Mouse (Mus musculus) layer of hippocampus, postnatal 36 days (tissue): ENCODE data around the gene Stra8. TPM values are rescaled to one million over a fixed set of nuclear protein-coding genes. Genes with fewer than 3 reads are reported as not detected.

Experiments used
- DNase-seq, 2 experiments: peaks; one replicate each; pipeline ENCODE4 v3.0.0; 2022
- total RNA-seq, 2 experiments: library from RNA; stranded (reverse); gene quantifications; 2 replicates each; pipeline ENCODE4 v1.2.3; 2021

Stra8 gene
- not detected for total RNA-seq

DNA sequence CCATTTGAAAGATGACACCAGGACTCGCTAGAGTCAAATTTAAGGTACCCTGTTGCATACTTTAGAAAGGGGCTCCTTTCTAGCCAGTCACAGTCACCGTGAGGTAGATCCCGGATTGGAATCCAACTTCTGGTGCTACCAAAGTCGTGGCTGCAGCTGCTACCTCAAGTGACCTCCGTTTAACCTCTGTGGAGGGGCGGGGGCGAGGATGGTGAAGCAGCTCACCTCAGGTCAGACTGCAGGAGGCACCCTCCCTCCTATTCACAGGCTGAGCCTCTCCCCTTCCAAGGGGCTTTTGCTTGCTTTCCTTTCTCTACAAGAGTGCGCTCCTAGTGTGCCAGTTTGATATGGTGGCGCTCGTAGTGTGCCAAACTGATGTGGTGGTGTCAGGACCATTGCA lies at the start of gene Stra8:
Gene Stra8, plus strand, starts transcription at position 208 of the 400 bp plus-strand sequence.
- no peak for DNase-seq

DNA sequence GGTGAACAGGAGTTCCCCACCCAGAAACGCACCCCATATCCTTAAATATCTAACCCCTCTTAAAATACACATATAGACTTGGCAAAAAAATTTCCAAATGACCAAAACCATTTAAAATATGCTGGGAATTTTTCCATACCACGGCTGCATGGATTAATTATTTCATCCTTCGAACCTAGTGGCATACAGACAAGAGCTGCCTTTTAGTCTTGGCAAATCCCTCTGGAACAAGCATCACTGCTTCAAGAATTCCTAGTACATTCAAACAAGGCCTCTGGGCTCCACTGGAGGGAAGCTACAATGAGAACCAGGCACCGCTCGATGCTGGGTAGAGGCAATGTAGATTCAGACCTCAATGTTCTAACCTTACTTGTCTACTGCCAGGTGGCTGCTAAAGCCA lies 49.2 kb upstream of the Stra8 start:
- no peak for DNase-seq

DNA sequence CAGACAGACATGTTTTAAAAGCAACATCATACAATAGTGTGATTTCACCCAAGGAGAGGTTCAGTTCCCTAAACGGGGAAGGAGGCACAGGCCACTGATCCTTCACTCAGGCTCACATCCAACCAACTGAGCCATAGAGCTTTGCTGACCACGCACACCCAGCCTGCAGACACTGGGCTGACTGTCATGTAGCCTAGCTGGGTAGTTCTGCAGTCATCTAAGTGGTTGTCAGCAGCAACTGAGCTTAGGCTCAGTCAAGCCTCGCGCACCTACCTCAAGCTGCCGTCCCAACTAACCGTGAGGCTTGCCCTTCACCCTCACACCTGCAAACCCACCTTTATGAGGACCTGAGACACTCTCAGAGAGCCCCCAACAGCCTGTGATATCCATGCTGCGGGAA lies 48.0 kb upstream of the Stra8 start:
- no peak for DNase-seq

DNA sequence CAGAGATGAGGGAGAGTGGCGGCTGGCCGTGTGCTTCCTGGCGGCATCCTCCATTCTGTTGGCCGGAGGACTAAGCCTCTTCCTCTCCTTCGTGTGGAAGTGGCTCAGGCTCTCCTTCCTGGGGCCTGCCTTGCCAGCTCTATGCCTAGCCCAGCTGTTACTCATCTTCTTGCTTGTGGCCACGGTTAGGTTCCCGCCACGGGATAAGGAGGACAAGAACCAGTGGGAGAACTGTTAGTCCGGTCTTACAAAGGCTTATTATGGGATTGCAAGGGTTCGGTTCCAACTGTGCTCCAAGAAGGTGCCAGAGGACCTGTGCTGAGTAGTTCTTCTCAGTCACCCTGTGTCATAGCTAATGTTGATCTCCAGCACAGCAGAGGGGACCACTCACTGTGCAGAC lies 47.1 kb upstream of the Stra8 start:
- DNase-seq: no peak

DNA sequence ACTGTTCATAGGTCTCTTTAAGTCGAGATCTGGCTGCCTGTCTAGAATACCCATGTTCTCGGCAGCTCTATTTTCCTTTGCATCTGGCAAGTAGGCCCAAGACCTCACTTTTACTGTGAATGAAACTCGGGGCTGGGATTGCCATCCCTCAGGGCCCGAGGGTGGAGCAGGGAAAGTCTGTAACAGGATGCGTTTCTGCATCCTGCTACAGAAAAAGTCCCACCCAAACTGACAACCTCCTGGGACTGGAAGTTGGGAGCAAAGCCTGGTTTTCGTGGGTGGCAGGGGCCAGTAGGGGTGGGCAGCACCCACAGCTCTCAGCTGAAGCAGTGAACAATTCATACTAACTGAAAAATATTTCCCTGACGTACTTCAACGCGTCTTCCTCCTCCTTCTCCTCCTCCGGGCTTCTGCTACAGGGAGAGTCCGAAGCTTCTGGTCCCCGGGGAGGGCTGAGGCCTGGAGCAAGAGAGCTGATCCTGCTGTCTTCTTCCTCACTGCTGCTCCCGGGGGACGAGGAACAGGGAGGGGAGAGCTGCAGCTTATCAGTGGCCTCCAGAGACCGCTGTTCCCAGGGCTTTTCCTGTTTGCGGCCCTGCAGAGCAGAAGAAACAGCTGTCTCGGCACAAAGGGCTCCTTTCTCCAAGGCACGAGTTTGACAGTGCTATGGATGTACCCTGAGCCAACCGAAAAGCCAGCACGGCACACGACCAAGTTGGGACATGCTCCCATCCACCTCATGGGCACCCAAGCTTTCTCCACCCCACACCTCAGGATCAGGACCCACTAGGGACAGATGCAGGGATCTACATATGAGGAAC lies 45.7 kb upstream of the Stra8 start:
- no peak for DNase-seq

DNA sequence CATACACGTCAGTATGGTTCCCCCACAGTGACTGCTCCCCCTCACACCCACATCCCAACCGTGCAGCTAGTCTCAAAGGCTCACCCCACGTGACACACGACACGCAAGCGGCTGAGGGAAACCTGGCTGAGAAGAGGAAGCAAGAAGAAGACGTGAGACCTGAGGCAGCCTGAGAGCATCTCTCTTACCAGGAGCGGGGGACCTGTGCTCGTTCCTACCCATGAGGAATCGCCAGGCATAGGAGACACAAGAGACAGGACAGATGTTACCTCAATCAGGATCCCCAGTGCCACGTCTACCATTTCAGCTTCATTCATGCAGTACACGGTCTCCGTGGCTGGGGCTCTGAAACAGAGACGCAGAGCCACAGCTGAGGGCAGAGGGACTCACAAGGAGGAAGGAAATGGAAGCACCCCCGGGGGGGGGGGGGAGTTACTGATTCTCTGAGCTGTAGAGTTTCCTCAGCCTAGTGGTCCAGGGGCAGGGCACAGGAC lies 44.6 kb upstream of the Stra8 start:
- DNase-seq: peak; percentile 41 to 48

DNA sequence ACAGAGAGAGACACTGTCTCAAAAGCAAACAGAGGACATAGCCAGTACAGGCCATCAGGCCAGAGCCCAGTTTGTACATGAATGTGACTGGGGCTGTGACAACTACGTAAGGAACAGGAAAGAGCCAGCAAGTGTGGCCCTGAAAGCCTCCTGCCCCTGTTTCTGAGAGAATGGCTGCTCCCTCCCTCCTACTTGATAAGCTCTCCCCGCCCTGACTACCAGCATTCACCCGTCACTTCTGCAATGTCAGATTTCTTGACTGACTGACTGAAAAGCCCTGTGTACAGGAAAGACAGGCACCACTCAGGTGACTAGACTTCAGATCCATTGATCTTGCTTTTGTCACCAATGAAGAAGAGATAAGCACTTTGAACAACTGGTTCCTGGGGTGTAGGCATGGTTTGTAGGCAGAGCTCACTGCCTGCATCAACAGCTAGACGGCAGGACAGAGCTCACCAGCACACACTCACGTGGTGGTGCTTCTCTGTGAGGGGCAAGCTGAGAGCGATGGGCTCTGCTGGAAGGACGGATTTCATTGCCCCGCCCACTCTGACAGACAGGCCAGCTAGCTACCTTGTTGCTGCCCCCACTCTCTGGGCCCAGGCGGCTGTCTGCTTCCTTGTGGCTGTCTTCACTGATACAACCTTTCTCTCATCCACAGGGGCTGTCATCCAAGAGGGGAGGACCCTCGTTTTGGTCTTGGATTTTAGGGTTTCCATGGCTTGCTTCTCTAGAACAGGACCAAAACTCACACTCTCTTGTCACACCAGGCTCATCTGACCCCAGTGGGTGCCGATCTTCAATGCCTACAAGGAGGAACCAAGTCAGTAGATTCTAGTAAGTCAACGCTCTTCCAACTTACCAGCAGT lies 43.8 kb upstream of the Stra8 start:
- no peak for DNase-seq

DNA sequence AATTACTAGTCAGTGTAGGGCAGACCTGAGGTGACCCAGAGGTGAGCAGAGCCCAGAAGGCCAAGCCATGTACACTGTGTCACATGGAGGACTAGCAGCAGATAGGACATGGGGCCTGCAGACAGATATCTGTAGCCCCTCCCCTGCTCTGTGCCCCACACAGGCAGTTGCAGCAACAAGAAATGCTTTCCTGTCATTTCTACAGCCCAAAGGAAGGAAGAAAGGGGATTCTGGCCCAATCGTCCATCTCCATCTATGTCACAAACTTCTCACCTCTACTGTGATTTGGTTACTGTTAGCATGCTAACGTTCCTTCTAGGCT lies 43.2 kb upstream of the Stra8 start:
- DNase-seq: no peak

DNA sequence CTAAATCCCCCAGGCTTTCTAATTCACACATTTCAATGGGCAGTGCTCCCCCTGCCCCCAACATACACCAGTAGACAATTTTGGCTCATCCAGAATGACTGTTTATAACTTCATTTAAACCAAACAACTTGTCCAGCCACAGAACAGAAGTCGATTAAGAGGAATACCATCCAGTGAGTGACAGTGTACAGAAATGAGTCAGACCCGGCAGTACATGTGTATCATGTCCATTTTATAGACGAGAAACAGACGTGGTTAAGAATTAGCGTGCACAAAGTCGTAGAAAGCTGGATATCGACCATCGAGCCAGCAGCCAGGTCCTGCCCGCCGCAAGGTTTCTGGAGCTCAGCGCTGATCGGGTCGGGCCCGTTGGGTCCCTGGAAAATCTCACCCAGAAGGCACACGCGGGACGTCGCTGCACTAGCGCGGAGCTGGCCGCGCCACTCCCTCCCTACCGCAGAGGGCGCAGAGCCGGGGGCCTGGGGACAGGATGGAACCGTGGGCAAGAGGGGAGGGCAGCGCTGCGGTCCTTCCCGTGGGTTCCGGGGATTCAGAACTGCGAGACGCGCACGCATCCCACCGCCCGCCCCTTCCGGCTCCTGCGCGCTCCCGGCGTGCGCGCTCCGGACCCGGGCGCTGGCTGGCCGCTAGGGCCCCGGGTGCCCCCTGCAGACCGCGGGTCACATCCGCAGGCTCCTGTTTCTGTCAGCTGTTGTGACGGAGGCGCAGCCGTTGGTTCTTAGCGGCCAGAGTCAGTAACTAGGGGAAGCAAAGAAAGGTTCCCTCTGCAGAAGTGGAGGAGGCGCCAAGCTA lies 42.2 kb upstream of the Stra8 start, which contains the start of gene Cyren:
Gene Cyren, minus strand, starts transcription at position 552 of the 813 bp plus-strand sequence.
- DNase-seq: peak; percentile 88 to 89

DNA sequence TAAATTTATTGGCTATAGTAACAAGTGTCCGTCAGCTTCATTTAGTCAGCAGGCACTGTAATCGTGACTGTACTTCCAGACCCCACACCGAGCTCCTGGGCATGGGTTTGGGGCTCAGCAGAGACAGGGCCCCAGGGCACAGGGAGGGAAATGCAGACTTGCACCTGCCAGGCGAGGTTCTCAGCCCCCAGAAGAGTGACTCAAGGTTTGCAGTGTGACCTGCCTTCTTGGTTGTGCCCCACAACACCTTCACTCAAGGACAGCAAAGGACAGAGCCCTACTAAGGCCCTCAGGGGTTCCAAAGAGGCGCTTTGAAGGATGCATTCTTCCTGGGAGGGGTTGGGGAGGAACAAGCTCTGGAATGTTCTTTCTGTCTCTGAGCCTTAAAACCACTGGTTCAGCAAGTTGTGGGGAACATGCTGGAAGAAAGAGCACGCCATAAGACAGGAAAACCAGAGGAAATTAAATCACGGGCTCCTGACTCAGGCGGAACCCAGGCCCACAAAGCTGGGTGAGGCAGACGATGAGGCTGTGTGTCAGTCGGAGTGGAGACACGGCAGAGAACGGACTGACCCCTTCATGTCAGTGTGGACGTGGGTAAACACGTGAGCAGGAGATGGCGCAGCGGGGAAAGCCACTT lies 40.7 kb upstream of the Stra8 start:
- no peak for DNase-seq

DNA sequence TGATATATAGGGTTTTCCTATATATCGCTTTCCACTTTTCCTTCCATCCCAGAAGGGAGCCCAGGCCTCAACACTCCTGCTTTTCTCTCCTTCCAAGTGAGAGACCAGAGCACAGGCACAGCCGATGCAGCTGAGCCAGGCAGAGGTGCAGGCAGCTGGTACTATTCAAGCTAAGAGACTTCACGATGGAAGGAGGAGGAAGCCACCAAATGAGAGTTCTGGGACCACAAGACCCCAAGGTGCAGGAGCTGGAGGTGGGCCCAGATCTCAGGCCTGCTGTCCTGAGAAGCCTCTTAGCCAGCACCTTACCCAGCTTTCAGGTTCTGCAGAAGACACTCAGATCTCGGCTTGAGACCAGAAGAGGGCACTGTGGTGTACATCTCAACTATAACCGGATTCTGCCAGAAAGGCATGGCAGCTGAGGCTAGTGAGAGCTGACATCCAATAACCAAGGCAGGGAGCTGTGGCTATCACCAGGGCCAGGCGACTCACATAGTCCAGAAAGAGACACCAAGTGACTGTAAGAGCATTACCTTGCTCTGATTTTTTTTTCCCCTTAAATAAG lies 40.0 kb upstream of the Stra8 start:
- DNase-seq: peak in 1 of 2 experiments; percentile 39

DNA sequence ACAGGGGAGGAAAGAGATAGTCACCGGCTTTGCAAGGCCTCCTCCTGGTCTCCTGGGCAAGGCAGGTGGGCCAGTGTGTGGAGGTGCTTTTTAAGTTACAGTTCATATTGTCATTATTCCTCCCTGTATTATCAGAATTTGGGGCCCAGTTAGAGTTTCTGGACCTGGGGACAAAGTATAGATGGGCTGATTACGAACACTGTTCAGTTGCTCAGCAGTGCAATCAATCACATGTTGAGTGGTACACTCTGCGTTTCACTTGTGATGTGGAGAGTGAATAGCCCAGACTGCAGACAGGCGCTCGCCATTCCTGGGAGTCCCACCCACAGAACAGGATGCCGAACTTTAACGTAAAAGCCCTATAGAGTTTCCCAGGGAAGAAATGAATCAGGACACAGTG lies 35.2 kb upstream of the Stra8 start:
- DNase-seq: no peak

DNA sequence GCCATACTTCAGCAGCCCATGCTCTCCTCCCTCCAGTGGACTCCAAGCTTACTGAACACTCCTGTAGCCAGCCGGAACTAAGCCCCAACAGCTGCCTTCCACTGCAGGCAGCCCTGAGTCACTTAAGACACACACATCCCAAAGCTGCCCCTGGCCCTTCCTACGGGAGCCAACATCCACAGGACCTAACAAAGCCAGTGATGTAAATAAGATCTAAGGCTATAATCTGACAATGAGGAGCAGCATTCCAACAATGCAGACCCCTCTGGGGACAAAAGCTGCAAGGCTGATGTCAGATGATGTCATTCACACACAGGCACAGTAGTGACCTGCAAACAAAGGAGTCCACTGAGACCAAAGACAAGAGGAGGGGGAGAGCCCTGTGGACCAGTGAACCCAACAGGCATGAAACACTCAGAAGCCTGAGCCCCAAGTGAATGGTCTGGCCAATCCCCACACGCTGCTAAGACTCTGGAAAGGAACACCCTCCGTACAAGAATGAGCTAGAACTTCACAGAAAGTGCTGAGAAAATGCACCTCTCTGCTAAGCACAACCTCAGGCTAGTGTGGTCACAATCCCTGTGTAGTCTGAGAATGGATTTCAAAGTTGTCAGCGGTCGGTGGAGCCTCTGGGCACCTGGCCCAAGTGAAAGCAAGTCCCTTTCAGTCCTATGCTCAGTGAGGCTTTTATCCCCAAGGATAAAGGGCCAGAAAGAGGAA lies 32.7 kb upstream of the Stra8 start:
- DNase-seq: no peak

DNA sequence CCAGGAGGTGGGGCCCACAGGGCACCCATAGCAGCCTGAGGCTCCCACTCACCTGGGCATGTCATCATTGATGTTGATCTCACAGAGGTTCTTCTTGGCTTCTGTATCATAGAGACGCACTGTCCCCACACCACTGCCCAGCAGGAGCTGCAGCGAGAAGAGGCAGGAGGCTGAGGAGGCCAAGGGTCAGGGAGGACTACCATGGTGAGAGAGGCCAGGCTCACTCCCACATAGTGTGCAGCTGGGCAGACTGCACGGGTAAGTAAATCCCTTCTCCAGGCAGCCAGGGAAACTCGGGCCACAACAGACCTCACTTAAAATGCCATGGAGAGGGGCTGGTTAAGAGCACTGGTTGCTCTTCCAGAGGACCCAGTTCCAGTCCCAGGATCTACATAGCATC lies 30.8 kb upstream of the Stra8 start:
- DNase-seq: no peak

DNA sequence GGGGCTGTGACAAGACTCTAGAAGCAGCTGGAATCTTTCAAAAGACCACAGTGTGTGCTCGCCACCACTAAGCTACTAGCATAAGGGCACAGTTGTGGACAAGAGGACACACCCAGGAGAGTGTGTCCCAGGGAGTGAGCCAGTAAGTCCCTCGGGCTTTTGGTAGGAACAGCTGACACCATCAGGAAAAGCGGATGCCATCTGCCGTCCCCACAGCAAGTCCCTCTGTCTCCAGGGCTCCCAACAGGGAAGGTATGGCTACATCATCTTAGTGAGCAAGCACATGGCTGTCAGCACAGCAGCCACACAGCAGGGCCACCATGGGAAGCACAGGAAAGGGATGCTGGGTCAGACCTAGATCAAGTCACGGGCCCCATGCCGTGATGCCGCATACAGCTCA lies 24.4 kb upstream of the Stra8 start:
- no peak for DNase-seq

DNA sequence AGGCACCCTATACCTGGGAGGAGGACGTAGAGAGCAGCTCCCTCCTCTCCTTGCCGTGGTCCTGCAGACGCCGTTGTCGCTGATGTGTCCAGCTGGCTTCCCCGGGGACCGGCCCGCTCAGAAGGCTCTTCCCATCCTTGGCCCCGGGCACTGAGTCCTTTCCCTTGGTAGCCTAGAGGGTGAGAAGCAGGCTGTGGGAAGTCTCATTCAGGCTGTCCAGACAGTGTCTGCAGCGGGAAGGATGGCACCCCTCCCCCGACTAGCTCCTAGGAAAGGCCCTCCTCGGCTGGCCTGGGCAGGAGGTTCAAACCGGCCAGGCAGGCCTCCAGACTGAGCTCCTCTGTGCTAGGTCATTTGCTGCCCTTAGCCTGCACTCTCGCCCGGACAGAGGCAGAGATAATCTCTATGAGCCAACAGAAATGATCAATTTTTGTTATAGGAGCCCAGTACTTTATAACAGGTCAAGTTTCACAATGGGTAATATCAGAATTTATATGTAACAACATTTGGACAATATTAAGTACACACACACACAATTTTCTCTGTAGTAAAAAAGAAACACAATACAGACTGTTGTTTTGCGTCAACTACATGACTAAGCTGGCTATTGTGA lies 23.7 kb upstream of the Stra8 start:
- DNase-seq: no peak

DNA sequence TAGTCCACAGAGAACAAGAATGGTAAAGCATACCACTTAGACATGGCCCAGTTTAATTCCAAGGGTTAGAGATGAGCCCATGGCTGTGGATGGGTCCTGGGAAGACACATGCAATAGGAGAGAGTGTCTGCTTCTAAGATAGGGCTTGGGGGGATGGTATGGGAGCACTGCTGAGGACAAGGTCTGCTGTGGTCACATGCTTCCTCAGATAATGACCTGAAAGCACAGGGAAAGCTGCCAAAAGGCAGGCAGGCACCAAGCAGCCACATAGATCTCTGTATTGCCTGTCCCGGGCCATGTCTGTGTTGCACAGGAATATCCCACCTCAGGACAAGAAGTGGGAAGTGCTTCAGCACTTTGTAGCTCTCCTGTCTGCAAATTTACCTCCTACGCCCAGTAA lies 20.8 kb upstream of the Stra8 start:
- no peak for DNase-seq

DNA sequence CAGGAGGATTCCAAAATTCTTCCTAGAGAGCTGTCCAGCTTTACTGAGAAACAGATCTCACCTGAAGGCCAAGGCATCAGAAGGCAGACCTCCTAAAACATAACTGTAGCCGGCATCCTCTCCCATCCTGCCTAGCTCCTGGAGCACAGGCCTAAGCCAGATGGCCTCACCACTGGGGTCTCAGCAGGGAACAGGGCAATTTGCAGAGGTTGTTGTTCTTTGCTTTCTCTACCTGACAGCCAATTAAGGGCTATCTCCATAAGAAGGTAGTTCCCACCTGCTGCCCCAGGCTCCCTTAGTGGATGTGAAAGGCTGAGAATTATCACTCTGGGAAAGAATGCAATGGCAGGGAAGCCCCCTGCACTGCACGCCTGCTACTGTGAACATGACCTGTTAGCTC lies 19.0 kb upstream of the Stra8 start:
- DNase-seq: no peak

DNA sequence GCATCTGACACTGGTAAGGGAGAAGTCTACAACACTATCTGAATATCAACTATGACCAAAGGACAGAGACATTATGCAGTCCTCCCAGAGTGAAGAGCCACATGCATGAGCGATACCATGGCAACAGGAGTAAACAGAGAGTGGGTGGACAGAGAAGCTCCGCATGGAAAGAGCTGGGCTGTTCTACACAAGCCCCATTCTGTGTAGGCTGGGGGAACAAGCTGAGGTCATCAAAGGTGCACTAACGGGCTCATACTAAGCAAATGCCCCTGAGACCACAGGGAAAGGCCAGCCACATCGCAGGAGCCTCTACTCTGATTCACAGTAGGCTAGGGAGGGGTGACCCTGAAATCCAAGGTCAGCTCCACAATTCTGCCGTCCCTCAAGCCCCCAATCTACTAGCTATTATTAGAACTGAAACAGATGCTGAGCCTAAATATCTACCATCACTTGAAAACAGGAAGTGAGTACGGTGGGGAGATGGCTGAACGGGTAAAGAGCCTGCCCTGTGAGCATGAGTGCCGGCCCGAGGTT lies 18.0 kb upstream of the Stra8 start:
- DNase-seq: no peak

DNA sequence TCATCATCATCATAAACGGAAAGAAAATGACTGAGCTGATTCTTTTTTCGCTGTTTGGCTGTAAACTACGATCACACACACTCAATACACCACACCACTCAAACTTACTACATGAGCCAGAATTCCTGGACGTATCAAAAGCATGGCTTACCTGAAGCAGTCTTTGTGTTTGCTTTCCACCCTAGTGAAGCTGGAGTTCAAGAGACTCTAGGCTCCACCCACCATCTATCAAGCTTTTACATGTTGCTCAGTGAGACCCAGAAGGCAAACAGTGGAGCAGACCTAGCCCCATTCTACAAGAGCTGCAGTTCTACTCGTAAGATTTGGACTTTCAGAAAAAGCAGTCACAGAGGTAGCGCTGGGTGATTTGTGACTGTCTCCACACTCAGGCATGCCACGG lies 17.4 kb upstream of the Stra8 start:
- no peak for DNase-seq

DNA sequence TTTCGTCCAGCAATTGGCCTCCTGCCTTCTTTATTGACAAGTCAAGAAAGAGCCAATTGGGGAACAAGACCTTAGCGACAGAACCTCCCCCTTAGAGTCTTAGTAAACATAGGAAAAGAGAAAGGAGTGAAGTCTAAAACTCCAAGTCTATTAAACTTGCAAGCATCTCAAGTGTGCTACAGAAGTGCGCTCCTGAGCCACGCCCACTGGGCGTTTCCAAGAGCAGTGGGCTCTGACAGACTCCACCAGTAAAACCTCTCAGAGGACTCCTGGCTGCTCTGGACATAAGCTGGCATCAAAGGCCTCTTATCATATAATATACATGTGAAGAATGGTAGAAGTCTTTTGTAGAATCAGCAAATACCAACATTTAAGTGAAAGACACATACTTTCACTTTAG lies 16.5 kb upstream of the Stra8 start:
- DNase-seq: no peak
